Mouse (Mus musculus) 3134 (cell line): ENCODE measurements around the gene Chac1.

Experiments
- DNase-seq: peaks from one replicate; pipeline ENCODE4 v3.0.0-alpha.2; 2011; ENCODE audit warnings: low spot score; ENCODE audit not compliant: insufficient read length; ENCODE audit errors: extremely low read depth

Chac1 gene

GRCm38 (mm10) chr2:119367346-119367745 lies 16.3 kb downstream of the Chac1 start:
- no peak for DNase-seq

DNA sequence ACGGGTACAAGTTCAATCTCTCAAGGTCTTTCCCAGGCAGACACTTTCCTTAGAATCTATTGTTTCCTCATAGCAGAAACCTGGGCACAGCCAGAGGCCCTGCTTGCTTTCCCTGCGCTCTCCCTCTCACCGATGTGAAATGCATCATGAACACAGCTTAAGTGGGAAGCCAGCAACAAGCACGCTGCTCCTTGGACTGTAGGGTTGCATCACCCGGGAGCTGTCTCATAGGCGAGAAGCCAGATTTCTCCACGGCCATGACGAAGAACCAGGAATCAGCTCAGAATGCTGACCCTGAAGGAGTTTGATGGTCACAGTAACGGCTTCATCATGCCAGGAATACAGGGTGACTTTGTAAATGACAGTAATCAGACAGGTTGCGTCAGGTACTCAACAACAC lies 19.1 kb downstream of the Chac1 start:
- DNase-seq: no peak

DNA sequence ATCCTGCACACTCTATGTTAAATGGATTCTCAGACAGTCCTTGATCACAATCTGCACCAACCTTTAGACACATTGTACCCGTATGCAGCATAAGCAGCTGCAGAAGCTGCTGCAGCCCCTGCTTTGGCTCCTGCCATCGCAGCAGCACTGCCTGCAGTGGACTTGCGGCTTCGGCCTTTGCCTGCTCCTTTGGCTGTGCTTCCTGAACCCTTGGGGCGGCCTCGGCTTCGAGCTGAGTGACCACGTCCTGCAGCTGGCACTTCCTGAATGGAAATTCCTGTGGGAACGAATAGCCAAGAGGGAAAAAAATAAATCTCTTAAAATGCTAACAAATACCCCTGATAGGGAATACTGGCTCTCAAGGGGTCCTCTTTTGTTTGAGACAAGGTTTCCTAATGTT lies 26.3 kb downstream of the Chac1 start:
- peak; percentile 13 for DNase-seq

- no peak for DNase-seq
Measured at GRCm38 (mm10) chr2:119377826-119378225, 26.8 kb downstream of the Chac1 start.

DNA sequence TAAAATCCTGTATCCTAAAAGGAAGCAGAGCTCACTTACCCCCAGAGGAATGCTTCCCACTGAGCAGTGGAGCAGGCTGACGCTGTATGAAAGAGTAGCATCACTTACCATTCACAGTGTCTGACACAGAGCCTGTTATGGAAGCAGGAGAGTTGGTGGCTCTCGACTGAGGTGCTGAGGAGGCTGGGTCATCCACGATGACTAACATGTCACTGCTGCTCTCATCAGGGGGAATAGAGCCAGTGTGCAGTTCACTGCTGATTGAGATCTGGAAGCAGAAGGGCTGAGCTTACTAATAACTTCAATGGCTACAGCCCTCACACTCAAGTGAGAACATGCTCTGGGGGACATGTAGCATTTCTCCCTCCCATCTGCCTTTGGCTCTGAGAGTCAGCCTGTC lies 28.4 kb downstream of the Chac1 start:
- no peak for DNase-seq

DNA sequence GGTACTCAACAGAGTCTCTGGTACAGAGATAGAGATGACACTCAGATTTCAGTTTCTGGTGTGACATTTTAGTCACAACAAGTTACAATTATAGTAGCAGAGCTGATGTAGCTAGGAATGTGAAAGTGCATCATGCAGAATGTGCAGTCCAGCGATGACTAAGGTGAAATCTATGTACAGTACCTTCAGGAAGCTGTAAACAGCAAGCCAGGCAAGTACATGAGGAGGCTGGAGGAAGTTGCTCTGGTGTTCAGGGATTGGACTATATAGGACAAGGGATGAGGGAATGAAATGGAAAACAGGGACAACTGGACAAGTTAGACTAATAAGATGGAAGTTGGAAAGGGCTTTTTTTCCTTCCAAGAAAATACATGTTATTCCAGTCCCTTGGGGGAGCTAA lies 37.2 kb downstream of the Chac1 start:
- peak; percentile 25 for DNase-seq

DNA sequence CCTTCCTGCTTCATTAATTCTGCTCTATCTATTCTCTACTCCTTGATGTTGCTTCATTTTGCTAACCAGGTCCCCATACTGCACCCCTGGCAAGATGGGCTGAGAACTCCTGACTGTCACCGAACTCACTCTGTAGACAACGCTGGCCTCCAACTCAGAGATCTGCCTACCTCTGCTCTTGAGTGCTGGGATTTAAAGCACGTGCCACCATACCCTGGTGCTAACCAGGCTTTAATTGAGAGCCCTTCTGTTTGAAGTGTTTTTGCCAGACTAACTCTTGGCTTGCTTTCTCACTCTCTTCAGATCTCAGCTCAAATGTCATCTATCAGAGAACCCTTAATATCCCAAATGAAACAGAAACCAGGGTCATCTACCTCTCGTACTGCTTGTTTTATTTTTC lies 39.0 kb downstream of the Chac1 start:
- no peak for DNase-seq

- no peak for DNase-seq
Measured at GRCm38 (mm10) chr2:119398252-119398651, 47.2 kb downstream of the Chac1 start.

GRCm38 (mm10) chr2:119398665-119399064 lies 47.6 kb downstream of the Chac1 start:
- no peak for DNase-seq

DNA sequence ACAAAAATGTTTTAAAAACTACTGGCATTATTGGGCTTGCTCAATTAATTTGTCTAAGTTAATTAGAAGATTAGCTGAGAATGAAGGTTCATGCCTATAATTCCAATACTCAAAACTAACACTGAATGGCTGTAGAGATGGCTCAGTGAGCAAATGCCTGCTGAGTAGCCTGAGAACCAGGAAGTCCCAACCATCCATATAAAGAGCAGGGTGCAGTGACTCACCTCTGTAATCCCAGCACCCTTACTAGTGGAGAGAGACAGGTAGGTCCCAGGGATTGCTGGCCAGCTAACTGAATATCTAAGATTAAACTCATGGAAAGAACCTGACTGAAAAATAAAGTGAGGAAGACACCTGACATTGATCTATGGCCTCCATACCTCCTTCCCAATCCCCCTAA lies 48.3 kb downstream of the Chac1 start:
- DNase-seq: no peak
